Mouse (Mus musculus) MEL (cell line): ENCODE measurements at regions not wholly inside any gene's neighbourhood (a gene's known extent, or its start where the extent isn't known, plus 50 kb on each side); places are given as distances from the start of the nearest gene placed in this dataset.

Experiments used
- DNase-seq: peaks from one replicate; pipeline ENCODE4 v3.0.0; 2011; ENCODE audit warnings: low read depth, low spot score
- H3K27ac ChIP-seq: 2 replicates; pipeline ENCODE4 v1.5.1; 2012; ENCODE audit warnings: low read depth, mild to moderate bottlenecking, control low read depth, low read length, moderate library complexity; ENCODE audit not compliant: control insufficient read depth
- H3K27me3 ChIP-seq, 2 experiments: fragments of 150-350 bp in 1 of 2; sonication (generic) in 1 of 2; 2 replicates each; pipeline ENCODE4 v1.6.1; 2012; ENCODE audit warnings: low read length in 2 of 2, mild to moderate bottlenecking in 2 of 2, improper control_type of control experiment in 1 of 2, moderate library complexity in 1 of 2; ENCODE audit not compliant: insufficient read depth in 2 of 2, control insufficient read depth in 1 of 2
- H3K36me3 ChIP-seq, 2 experiments: 2 replicates each; pipeline ENCODE4 v1.6.1; 2012 to 2014; ENCODE audit warnings: low read length in 2 of 2, improper control_type of control experiment in 1 of 2, inconsistent platforms in 1 of 2, mild to moderate bottlenecking in 1 of 2; ENCODE audit not compliant: insufficient read depth in 2 of 2, control insufficient read depth in 1 of 2
- H3K4me1 ChIP-seq, 2 experiments: fragments of 150-350 bp in 1 of 2; sonication (generic) in 1 of 2; 2 replicates each; pipeline ENCODE4 v1.6.1; 2012; ENCODE audit warnings: low read length in 2 of 2, improper control_type of control experiment in 1 of 2, mild to moderate bottlenecking in 1 of 2; ENCODE audit not compliant: insufficient read depth in 2 of 2, control insufficient read depth in 1 of 2
- H3K4me3 ChIP-seq, 2 experiments: fragments of 150-350 bp in 1 of 2; sonication (generic) in 1 of 2; 2 replicates each; pipeline ENCODE4 v1.5.1; 2012; ENCODE audit warnings: low read depth in 2 of 2, low read length in 2 of 2, mild to moderate bottlenecking in 2 of 2, moderate library complexity in 2 of 2, control low read depth in 1 of 2, improper control_type of control experiment in 1 of 2; ENCODE audit not compliant: control insufficient read depth in 1 of 2, insufficient read depth in 1 of 2
- H3K79me2 ChIP-seq: 2 replicates; pipeline ENCODE4 v1.6.1; 2012; ENCODE audit warnings: mild to moderate bottlenecking, low read length, moderate library complexity; ENCODE audit not compliant: control insufficient read depth, poor library complexity, insufficient read depth
- H3K9ac ChIP-seq: 2 replicates; pipeline ENCODE4 v1.6.1; 2012; ENCODE audit warnings: low read depth, mild to moderate bottlenecking, control low read depth, low read length, moderate library complexity; ENCODE audit not compliant: control insufficient read depth, poor library complexity, severe bottlenecking
- H3K9me3 ChIP-seq: fragments of 150-350 bp; sonication (generic); replicated peaks from 2 replicates; pipeline ENCODE4 v1.6.1; 2012; ENCODE audit warnings: mild to moderate bottlenecking, low read length, improper control_type of control experiment, moderate library complexity; ENCODE audit not compliant: insufficient read depth
- ETS1 ChIP-seq: IDR thresholded peaks from 2 replicates; pipeline ENCODE4 v1.6.1; 2012; ENCODE audit warnings: low read depth, mild to moderate bottlenecking, inconsistent platforms, low read length, improper control_type of control experiment, moderate library complexity
- JUND ChIP-seq: IDR thresholded peaks from 2 replicates; pipeline ENCODE4 v1.6.1; 2011; ENCODE audit warnings: low read depth, mild to moderate bottlenecking, improper control_type of control experiment, low read length
- MYB ChIP-seq: IDR thresholded peaks from 2 replicates; pipeline ENCODE4 v1.6.1; 2011; ENCODE audit warnings: mild to moderate bottlenecking, low read depth, low read length, improper control_type of control experiment
- NELFE ChIP-seq: IDR thresholded peaks from 2 replicates; pipeline ENCODE4 v1.6.1; 2011; ENCODE audit warnings: low read depth, low read length, improper control_type of control experiment
- RCOR1 ChIP-seq: IDR thresholded peaks from 2 replicates; pipeline ENCODE4 v1.6.1; 2012; ENCODE audit warnings: low read depth, mild to moderate bottlenecking, inconsistent platforms, low read length, improper control_type of control experiment
- TAL1 ChIP-seq: IDR thresholded peaks from 2 replicates; pipeline ENCODE4 v1.6.1; 2012; ENCODE audit warnings: mild to moderate bottlenecking, inconsistent platforms, low read length, moderate library complexity, mixed read lengths
- TBP ChIP-seq: IDR thresholded peaks from 2 replicates; pipeline ENCODE4 v1.8.0; 2011; ENCODE audit warnings: low read depth, low read length, improper control_type of control experiment
- TCF12 ChIP-seq: IDR thresholded peaks from 2 replicates; pipeline ENCODE4 v1.6.1; 2014; ENCODE audit warnings: low read depth, mild to moderate bottlenecking, inconsistent platforms, low read length, improper control_type of control experiment, moderate library complexity
- UBTF ChIP-seq: IDR thresholded peaks from 2 replicates; pipeline ENCODE4 v1.6.1; 2012; ENCODE audit warnings: low read depth, mild to moderate bottlenecking, inconsistent platforms, low read length, improper control_type of control experiment, moderate library complexity, borderline replicate concordance; ENCODE audit not compliant: insufficient read depth
- ZC3H11A ChIP-seq: IDR thresholded peaks from 2 replicates; pipeline ENCODE4 v1.6.1; 2012; ENCODE audit warnings: low read depth, mild to moderate bottlenecking, inconsistent platforms, low read length, improper control_type of control experiment

DNA sequence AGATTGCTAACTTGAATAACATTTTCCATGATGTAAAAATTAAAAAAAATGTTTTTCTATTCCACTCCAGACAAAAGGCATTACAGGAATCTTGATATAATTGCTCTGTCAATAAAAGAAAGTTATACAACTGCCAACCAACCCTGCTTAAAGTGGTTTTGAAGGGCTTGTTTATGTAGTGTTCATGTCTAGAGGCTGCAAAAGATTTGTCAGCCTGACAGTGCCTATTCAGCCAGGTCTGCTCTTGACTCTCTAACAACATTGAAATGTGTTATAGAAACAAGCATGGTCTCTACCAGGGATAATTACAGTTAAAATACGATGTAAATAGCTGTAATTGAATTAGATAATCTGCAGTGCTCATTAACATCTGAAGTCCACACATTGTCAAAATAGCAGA is 644.6 kb downstream of the Plod2 start:
- no peak overlapping the region for H3K27ac ChIP-seq

DNA sequence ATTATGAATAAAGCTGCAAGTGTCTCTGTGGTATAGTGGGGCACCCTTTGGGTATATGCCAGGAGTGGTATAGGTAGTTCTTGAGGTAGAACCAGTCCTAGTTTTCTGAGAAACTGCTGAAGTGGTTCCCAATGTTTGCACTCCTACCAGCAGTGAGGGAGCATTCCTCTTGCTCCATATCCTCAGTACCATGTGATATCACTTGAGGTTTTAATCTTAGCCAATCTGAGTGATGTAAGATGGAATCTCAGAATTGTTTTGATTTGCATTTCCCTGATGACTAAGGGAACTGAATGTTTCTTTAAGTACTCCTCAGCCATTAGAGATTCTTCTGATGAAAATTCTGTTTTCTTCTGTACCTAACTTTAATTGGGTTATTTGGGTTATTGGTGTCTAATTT is 690.5 kb downstream of the Plod2 start:
- Histone ChIP-seq H3K9me3 (no peaks in the 10 kb centered on the region), H3K9ac (no peak overlapping the region)
- TF ChIP-seq ETS1 (no peak), UBTF (no peak), RCOR1 (no peak)
- TF ChIP-seq, all 39 proteins: peak for 0
- no peaks in the 10 kb centered on the region for H3K79me2 ChIP-seq
- H3K27me3 ChIP-seq: no peaks in the 10 kb centered on the region
- no peak overlapping the region for H3K27ac ChIP-seq
- H3K4me3 ChIP-seq: no peak overlapping the region
- DNase-seq: no peak
- H3K4me1 ChIP-seq: no peaks in the 10 kb centered on the region
- H3K36me3 ChIP-seq: no peaks in the 10 kb centered on the region

More for the DNA sequence above, 644.6 kb downstream of the Plod2 start:
- Histone ChIP-seq H3K4me3 (no peak overlapping the region), H3K36me3 (no peaks in the 10 kb centered on the region), H3K79me2 (no peaks in the 10 kb centered on the region), H3K9me3 (no peaks in the 10 kb centered on the region)
- TF ChIP-seq MYB (no peak), TBP (no peak), JUND (no peak)
- TF ChIP-seq, all 39 proteins: peak for 0
- Histone ChIP-seq H3K9ac (no peak overlapping the region), H3K27me3 (no peaks in the 10 kb centered on the region), H3K4me1 (no peaks in the 10 kb centered on the region)
- DNase-seq: no peak

DNA sequence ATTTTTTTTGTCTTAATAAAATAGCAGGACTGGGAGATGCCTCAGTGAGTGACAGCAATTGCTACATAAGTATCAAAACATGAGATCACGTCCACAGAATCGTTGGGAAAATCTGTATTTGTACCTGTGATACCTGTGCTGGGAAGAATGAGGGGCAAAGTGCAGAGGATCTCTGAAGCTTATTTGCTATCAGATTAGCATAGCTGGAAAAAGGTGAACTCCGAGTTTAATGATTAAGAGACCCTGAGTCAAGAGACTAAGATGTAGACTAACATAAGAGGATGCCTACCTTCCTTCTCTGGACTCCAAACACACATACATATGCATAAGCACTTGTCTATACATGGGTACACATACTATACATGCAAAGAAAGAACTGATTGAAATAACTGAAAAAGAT is 710.1 kb downstream of the Plod2 start:
- Histone ChIP-seq H3K27ac (no peak overlapping the region), H3K9me3 (no peaks in the 10 kb centered on the region), H3K36me3 (no peaks in the 10 kb centered on the region), H3K4me1 (no peaks in the 10 kb centered on the region), H3K4me3 (no peak overlapping the region), H3K27me3 (no peaks in the 10 kb centered on the region), H3K9ac (no peak overlapping the region), H3K79me2 (no peaks in the 10 kb centered on the region)
- DNase-seq: no peak
- TF ChIP-seq TAL1 (no peak), NELFE (no peak), RCOR1 (no peak), TCF12 (no peak), ETS1 (no peak), ZC3H11A (no peak)
